Mouse (Mus musculus) lung, embryonic 14.5 days (tissue): ENCODE data around the gene Zkscan1. TPM values are rescaled to one million over a fixed set of nuclear protein-coding genes. Genes with fewer than 3 reads are reported as not detected.

ENCODE experiments used
- ATAC-seq: fragments of 200-750 bp; cut with Nextera tagmentation; 2 replicates; pipeline ENCODE4 v1.8.0; 2017; ENCODE audit warnings: mild to moderate bottlenecking, moderate TSS enrichment, moderate library complexity; ENCODE audit not compliant: insufficient read depth
- DNase-seq: peaks from one replicate; pipeline ENCODE4 v3.0.0-alpha.2; 2015
- H3K27ac ChIP-seq: fragments of 300-500 bp; sonication (generic); 2 replicates; pipeline ENCODE4 v1.5.1; 2014; ENCODE audit warnings: low read depth, mild to moderate bottlenecking, moderate library complexity
- H3K27me3 ChIP-seq: fragments of 300-500 bp; sonication (generic); 2 replicates; pipeline ENCODE4 v1.6.1; 2014; ENCODE audit warnings: low read length, control low read depth; ENCODE audit not compliant: insufficient read depth
- H3K36me3 ChIP-seq: fragments of 300-500 bp; sonication (generic); 2 replicates; pipeline ENCODE4 v1.6.1; 2014; ENCODE audit warnings: control low read depth; ENCODE audit not compliant: insufficient read depth
- H3K4me1 ChIP-seq: fragments of 300-500 bp; sonication (generic); 2 replicates; pipeline ENCODE4 v1.6.1; 2014; ENCODE audit warnings: antibody characterized with exemption, control low read depth; ENCODE audit not compliant: insufficient read depth
- H3K4me2 ChIP-seq: fragments of 300-500 bp; sonication (generic); 2 replicates; pipeline ENCODE4 v1.6.1; 2014; ENCODE audit warnings: mild to moderate bottlenecking
- H3K4me3 ChIP-seq: fragments of 300-500 bp; sonication (generic); 2 replicates; pipeline ENCODE4 v1.5.1; 2014; ENCODE audit warnings: low read depth, low read length
- H3K9ac ChIP-seq: fragments of 300-500 bp; sonication (generic); 2 replicates; pipeline ENCODE4 v1.6.1; 2014
- H3K9me3 ChIP-seq: fragments of 300-500 bp; sonication (generic); 2 replicates; pipeline ENCODE4 v1.6.1; 2016; ENCODE audit warnings: low read depth, low read length, control low read depth
- CTCF ChIP-seq: IDR thresholded peaks from 2 replicates; pipeline ENCODE4 v1.5.1; 2016; ENCODE audit warnings: antibody characterized with exemption, low read depth
- WGBS: fragments of 180-500 bp; shearing (Covaris S2); extraction: QIAGEN DNeasy Blood & Tissue Kit; methylation state at CpG from one replicate; pipeline ENCODE4 v1.1.7; 2014; 5-methylcytosine and 5-hydroxymethylcytosine counted together
- polyA plus RNA-seq: library from polyadenylated mRNA; unstranded; fragments of >200 nt; fragmentation: Nextera tagmentation; extraction: Ambion mirVana; gene quantifications from 2 replicates; pipeline ENCODE4 v1.2.1, GENCODE M21; 2014

Zkscan1 gene
- polyA plus RNA-seq, 1 experiment from 2014 or later = 24.5 TPM

DNA sequence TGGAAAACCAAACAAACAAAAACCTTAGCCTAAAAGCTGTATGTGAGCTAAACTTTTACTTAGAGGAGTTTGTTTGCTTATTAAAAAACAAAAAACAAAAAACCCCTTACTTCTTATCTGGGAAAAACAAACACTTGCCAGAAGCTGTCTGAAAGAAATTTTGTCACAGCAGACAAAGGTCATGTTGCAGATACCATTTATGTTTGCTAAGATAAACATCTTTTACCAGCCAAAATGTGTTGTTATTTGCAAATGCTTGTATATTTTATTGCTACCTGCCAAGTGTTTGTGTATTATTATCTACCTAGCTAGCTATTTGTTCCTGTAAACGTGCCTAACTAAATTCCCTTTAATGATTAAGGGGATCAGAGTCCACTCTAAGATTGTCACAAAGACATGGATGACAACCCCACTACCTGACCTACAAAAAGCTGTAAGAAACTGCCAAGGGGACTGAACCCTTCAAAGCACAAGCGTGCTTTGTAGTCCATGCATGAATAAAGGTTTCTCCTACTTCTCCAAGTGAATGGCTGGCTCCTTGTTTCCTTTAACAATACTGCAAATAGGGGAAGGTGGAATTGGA, 1.5 kb upstream of the Zkscan1 start:
- Histone ChIP-seq H3K9me3 (no peaks in the 10 kb centered on the region), H3K36me3 (peaks cover 12% of the 10 kb centered on the region), H3K4me1 (0 out of 2 replicates have a peak, but pooled peaks cover 3% of the 10 kb centered on the region), H3K27me3 (no peaks in the 10 kb centered on the region), H3K9ac (no peak overlapping the region), H3K27ac (no peak overlapping the region), H3K4me2 (no peak overlapping the region), H3K4me3 (no peak overlapping the region)
- DNase-seq (no peak), ATAC-seq (no peak)
- 54% methylated on average over 2 of the region's 2 CpGs for WGBS
- TF ChIP-seq CTCF = no peak

GRCm38 (mm10) chr5:138083936-138084335, 948 bp upstream of the Zkscan1 start:
- Histone ChIP-seq H3K27me3 (no peaks in the 10 kb centered on the region), H3K4me3 (no peak overlapping the region), H3K9ac (no peak overlapping the region), H3K4me2 (no peak overlapping the region), H3K4me1 (0 out of 2 replicates have a peak, but pooled peaks cover 3% of the 10 kb centered on the region), H3K9me3 (no peaks in the 10 kb centered on the region), H3K27ac (no peak overlapping the region), H3K36me3 (peaks cover 15% of the 10 kb centered on the region)
- DNase-seq (no peak), ATAC-seq (no peak)
- TF ChIP-seq CTCF = no peak
- WGBS = 91% methylated on average over 2 of the region's 2 CpGs

DNA sequence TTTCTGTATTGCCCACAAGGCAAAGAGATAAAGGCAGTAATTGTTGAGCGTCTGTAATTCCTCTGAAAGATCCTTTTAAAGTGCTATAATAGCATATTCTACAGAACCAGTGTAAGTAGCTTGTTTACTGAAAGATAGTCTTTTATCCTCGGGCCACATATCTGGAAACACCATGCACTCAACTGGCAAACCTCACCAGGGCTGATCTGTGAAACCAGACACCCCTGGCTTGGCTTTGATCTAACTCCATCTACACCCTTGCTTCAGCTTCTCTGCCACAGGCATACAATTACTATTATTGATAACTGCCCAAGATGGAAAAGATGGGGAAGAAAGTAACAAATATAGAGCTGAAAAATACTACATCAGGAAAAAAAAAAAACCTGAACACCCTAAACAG, 377 bp upstream of the Zkscan1 start:
- DNase-seq (peak; percentile 6), ATAC-seq (no peak)

GRCm38 (mm10) chr5:138085421-138085911, 582 bp downstream of the Zkscan1 start:
- WGBS = under 1% methylated on average over 18 of the region's 18 CpGs
- TF ChIP-seq CTCF = no peak
- peak overlapping the region; percentile 98 for H3K9ac ChIP-seq
- H3K4me1 ChIP-seq = 0 out of 2 replicates have a peak, but pooled peaks cover 3% of the 10 kb centered on the region
- 0 out of 2 replicates have a peak, but pooled peaks have one; percentile 4 for ATAC-seq
- peak overlapping the region; percentile 88 for H3K27ac ChIP-seq
- no peaks in the 10 kb centered on the region for H3K9me3 ChIP-seq
- peaks cover 17% of the 10 kb centered on the region for H3K36me3 ChIP-seq
- H3K4me3 ChIP-seq = peak overlapping the region; percentile 95
- H3K4me2 ChIP-seq = peak overlapping the region; percentile 77
- no peaks in the 10 kb centered on the region for H3K27me3 ChIP-seq
- peak; percentile 39 for DNase-seq

More for the DNA sequence above, 377 bp upstream of the Zkscan1 start:
- Histone ChIP-seq H3K27me3 (no peaks in the 10 kb centered on the region), H3K4me1 (0 out of 2 replicates have a peak, but pooled peaks cover 3% of the 10 kb centered on the region), H3K36me3 (peaks cover 17% of the 10 kb centered on the region), H3K4me3 (peak overlapping the region; percentile 95), H3K4me2 (peak overlapping the region; percentile 77), H3K9ac (peak overlapping the region; percentile 98), H3K27ac (no peak overlapping the region), H3K9me3 (no peaks in the 10 kb centered on the region)
- TF ChIP-seq CTCF = no peak
- 37% methylated on average over 2 of the region's 2 CpGs for WGBS

GRCm38 (mm10) chr5:138086842-138087241, 2.0 kb downstream of the Zkscan1 start:
- Histone ChIP-seq H3K27me3 (no peaks in the 10 kb centered on the region), H3K4me1 (0 out of 2 replicates have a peak, but pooled peaks cover 3% of the 10 kb centered on the region), H3K4me2 (peak overlapping the region; percentile 77; the same call in 1 of the 2 replicates), H3K9ac (no peak overlapping the region), H3K27ac (no peak overlapping the region), H3K36me3 (peaks cover 17% of the 10 kb centered on the region), H3K9me3 (no peaks in the 10 kb centered on the region), H3K4me3 (no peak overlapping the region)
- no peak for ATAC-seq
- 82% methylated on average over 3 of the region's 3 CpGs for WGBS
- no peak for TF ChIP-seq CTCF
- DNase-seq = no peak

DNA sequence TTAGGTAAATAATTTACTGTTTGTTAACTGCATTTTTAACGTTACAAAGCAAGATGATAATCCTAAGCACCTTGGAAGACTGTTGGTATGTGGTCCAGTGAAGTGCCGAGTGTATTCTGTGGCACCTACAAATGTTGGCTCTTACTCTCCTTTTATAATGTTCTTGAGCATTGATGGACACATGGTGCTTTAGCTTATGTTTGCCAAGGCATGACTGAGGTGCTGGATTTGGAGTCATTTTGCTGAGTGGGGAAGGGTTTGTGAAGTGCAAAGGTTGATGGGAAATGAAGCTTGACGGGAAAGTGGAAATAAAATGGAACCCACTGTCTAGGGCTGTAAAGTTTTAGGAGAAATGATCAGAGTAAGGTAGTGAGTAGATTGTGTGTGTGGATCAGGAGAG, 3.5 kb downstream of the Zkscan1 start:
- Histone ChIP-seq H3K9me3 (no peaks in the 10 kb centered on the region), H3K4me2 (no peak overlapping the region), H3K36me3 (peaks cover 26% of the 10 kb centered on the region), H3K9ac (no peak overlapping the region), H3K4me1 (0 out of 2 replicates have a peak, but pooled peaks cover 3% of the 10 kb centered on the region), H3K27ac (no peak overlapping the region), H3K27me3 (no peaks in the 10 kb centered on the region), H3K4me3 (no peak overlapping the region)
- no peak for TF ChIP-seq CTCF
- no peak for ATAC-seq
- no peak for DNase-seq
- 68% methylated on average over 3 of the region's 3 CpGs for WGBS

DNA sequence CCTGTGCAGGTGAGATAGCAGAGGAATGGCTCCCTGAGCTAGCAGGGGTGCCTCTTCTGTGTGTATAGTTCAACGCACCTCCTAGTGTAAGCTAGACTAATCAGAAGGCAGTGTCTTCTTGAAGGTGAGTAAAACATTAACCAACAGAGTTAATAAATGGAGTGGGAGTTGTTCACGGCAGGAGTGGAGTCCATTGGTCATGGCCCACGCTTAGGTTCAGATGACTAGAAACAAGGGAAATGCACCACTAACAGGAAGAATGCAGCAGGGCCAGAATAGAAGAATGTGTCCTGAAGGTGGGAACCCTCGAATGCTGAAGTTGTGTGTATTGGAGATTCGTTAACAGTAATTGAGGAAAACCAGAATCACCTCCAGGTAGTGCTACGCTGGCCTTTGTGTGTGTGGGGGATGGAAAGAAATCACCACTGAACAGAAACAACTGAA, 4.2 kb downstream of the Zkscan1 start:
- Histone ChIP-seq H3K27ac (no peak overlapping the region), H3K4me2 (no peak overlapping the region), H3K9me3 (no peaks in the 10 kb centered on the region), H3K4me3 (no peak overlapping the region), H3K36me3 (peaks cover 34% of the 10 kb centered on the region), H3K27me3 (no peaks in the 10 kb centered on the region), H3K9ac (no peak overlapping the region), H3K4me1 (0 out of 2 replicates have a peak, but pooled peaks cover 3% of the 10 kb centered on the region)
- no peak for ATAC-seq
- DNase-seq = no peak
- WGBS = 75% methylated on average over 6 of the region's 6 CpGs
- no peak for TF ChIP-seq CTCF
